7 mouse cellular contexts compared by ENCODE assay signal in the genomic region with DNA sequence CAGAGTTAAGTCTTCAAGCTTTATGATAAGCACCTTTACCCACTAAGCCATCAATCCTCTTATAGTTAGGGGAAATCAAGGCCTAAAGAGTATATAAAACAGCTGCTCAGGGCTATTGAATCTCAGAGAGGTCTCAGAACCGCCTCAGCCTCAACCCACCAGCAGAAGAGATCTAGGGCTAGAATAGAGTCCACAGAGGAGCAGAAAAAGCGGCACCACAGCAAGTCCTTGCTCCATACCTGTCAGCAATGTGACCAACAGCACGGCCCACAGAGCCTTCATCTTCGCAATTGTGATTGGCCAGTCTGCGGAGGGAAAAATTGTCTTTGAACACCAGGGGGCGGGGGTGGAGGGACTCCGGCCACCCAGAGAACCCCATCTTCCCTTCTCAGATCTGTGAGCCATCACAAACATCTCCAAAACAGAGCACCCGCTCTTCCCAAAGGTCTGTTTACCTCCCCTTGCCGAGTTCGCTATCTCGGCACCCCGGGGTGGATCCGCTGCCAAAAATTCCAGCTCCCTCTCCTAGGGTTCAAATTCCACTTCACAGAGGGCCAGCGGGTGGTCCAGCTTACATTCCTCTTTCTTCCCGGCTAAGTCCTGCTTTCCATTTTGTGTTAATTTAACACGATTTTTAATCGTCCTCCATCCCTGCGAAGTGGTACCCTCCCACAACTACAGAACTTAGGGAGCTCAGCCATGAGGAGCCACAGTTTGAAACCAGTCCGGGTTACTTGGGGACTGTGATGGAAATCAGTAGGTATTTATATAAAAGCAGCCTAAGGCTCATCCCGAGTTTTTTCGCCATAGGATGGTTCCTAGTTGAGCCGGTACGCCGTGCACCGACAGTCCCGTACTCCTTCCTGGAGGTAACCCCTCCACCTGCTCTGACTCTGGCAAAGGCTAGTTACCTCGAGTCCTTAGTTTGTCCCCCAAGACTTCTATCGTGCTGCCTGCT. TPM values are rescaled to one million over a fixed set of nuclear protein-coding genes. Genes with fewer than 3 reads are reported as not detected.
DNase-seq lines count a peak whose midpoint lies in the region; ATAC-seq and TF ChIP-seq lines count a peak whose summit lies in the region.

No protein-coding gene starts in this region.

- H3K9me3 ChIP-seq in hindbrain, embryonic 10.5 days: peaks cover 9% of the 10 kb centered on the region
- H3K9me3 ChIP-seq in neural tube, embryonic 13.5 days: no peaks in the 10 kb centered on the region

- peak overlapping the region; percentile 84 for H3K27ac ChIP-seq in hindbrain, embryonic 10.5 days
- H3K27ac ChIP-seq in liver, adult 2 months (replicated peaks; ENCODE audit: insufficient read depth, low read depth, low read length): peak overlapping the region; percentile 80
- no peak overlapping the region for H3K27ac ChIP-seq in neural tube, embryonic 13.5 days (replicated peaks)

- peak; percentile 3; the same call in 1 of the 2 replicates for ATAC-seq in neural tube, embryonic 13.5 days (ENCODE audit: low read depth)

- peaks cover 16% of the 10 kb centered on the region for H3K79me2 ChIP-seq in liver, adult 2 months (ENCODE audit: control insufficient read depth, insufficient read depth, low read length)

- WGBS in hindbrain, embryonic 10.5 days: 2% methylated on average over 28 of the region's 28 CpGs
- 1% methylated on average over 28 of the region's 28 CpGs for WGBS in liver, adult 2 months
- 3% methylated on average over 28 of the region's 28 CpGs for WGBS in neural tube, embryonic 13.5 days

- TF ChIP-seq POLR2A in brain, embryonic 14.5 days (IDR thresholded peaks at IDR 0.05; ENCODE audit: borderline replicate concordance, extremely low read depth, insufficient read depth, insufficient read length, poor library complexity, severe bottlenecking): no peak
- TF ChIP-seq POLR2A in liver, adult 2 months (IDR thresholded peaks at IDR 0.05; ENCODE audit: extremely low read depth, insufficient read depth, low read length): peak; percentile 44; the same call in 1 of the 2 replicates

- peak; percentile 70 for DNase-seq in ES-CJ7 (ENCODE audit: low read depth, low spot score)
- DNase-seq in brain, embryonic 14.5 days (ENCODE audit: low read depth): peak; percentile 32
- DNase-seq in hindbrain, embryonic 10.5 days (ENCODE audit: low spot score): peak; percentile 60
- DNase-seq in liver, adult 2 months (ENCODE audit: extremely low read depth, low read depth, low spot score): peak; percentile 75
- no peak for DNase-seq in layer of hippocampus, adult 9-10 months (ENCODE audit: low spot score)
- DNase-seq in left cerebral cortex, postnatal 14 days (ENCODE audit: low spot score in 2 of 2): no peak

- peak overlapping the region; percentile 89 for H3K9ac ChIP-seq in liver, adult 2 months (ENCODE audit: low read depth, low read length)
- peak overlapping the region; percentile 69 for H3K9ac ChIP-seq in neural tube, embryonic 13.5 days

- peaks cover 60% of the 10 kb centered on the region for H3K4me1 ChIP-seq in hindbrain, embryonic 10.5 days (replicated peaks)
- peaks cover 38% of the 10 kb centered on the region for H3K4me1 ChIP-seq in liver, adult 2 months (ENCODE audit: control insufficient read depth, insufficient read depth, low read length)
- peaks cover 31% of the 10 kb centered on the region for H3K4me1 ChIP-seq in neural tube, embryonic 13.5 days (replicated peaks)

- intact Hi-C loops in left cerebral cortex, postnatal 14 days (cut with DNase I): loop anchor here (10.0 kb wide), 1 partner anchor 293 kb away; the partner anchor contains the start of genes Ckm and Klc3

- peak; percentile 35; the same call in 1 of the 2 replicates for TF ChIP-seq CTCF in brain, embryonic 14.5 days (IDR thresholded peaks at IDR 0.05; ENCODE audit: borderline replicate concordance, extremely low read depth, insufficient read depth, insufficient read length)
- TF ChIP-seq CTCF in liver, adult 2 months (IDR thresholded peaks at IDR 0.05; ENCODE audit: low read depth, low read length): peak; percentile 64

- peaks cover 37% of the 10 kb centered on the region for H3K36me3 ChIP-seq in hindbrain, embryonic 10.5 days
- H3K36me3 ChIP-seq in liver, adult 2 months (ENCODE audit: control insufficient read depth, insufficient read depth, low read length): peaks cover 20% of the 10 kb centered on the region
- H3K36me3 ChIP-seq in neural tube, embryonic 13.5 days: peaks cover 24% of the 10 kb centered on the region

- peak overlapping the region; percentile 51 for H3K4me3 ChIP-seq in hindbrain, embryonic 10.5 days
- peak overlapping the region; percentile 90 for H3K4me3 ChIP-seq in liver, adult 2 months (ENCODE audit: insufficient read depth, low read depth, low read length)
- H3K4me3 ChIP-seq in neural tube, embryonic 13.5 days: peak overlapping the region; percentile 35

- H3K4me2 ChIP-seq in neural tube, embryonic 13.5 days: peak overlapping the region; percentile 60

- no peaks in the 10 kb centered on the region for H3K27me3 ChIP-seq in hindbrain, embryonic 10.5 days (ENCODE audit: insufficient read depth, poor library complexity, severe bottlenecking)
- no peaks in the 10 kb centered on the region for H3K27me3 ChIP-seq in liver, adult 2 months (ENCODE audit: control insufficient read depth, insufficient read depth, low read length)
- H3K27me3 ChIP-seq in neural tube, embryonic 13.5 days: peaks cover 4% of the 10 kb centered on the region; the same call in 1 of the 2 replicates

RNA-seq across cellular contexts. Expression of gene Apoe, which starts 0.8 kb away (rescaled TPM):
- 235 and 295 TPM in 2 replicates for polyA plus RNA-seq in brain, embryonic 14.5 days (2012; rRNA removed)
- polyA plus RNA-seq in hindbrain, embryonic 10.5 days (2016; fragmentation: Nextera tagmentation; extraction: Ambion mirVana): 179 and 230 TPM in 2 replicates
- total RNA-seq in liver, adult 2 months (2014; rRNA removed): 23,407 and 25,019 TPM in 2 replicates
- polyA plus RNA-seq in liver, adult 2 months (2012; rRNA removed): 39,394 and 43,401 TPM in 2 replicates
- polyA plus RNA-seq in neural tube, embryonic 13.5 days (2015; fragmentation: Nextera tagmentation; extraction: Ambion mirVana): 408 and 440 TPM in 2 replicates
- 1,000 to 10,000 TPM; 1,873 to 2,039 TPM for total RNA-seq in left cerebral cortex, postnatal 14 days (2021)

RNA-seq across cellular contexts. Expression of gene Apoc1, which starts 5.8 kb away (rescaled TPM):
- 0.81 and 2.0 TPM in 2 replicates for polyA plus RNA-seq in brain, embryonic 14.5 days (2012; rRNA removed)
- polyA plus RNA-seq in hindbrain, embryonic 10.5 days (2016; fragmentation: Nextera tagmentation; extraction: Ambion mirVana): 2.2 and 2.3 TPM in 2 replicates
- 7,017 and 7,765 TPM in 2 replicates for total RNA-seq in liver, adult 2 months (2014; rRNA removed)
- polyA plus RNA-seq in liver, adult 2 months (2012; rRNA removed): 5,801 and 8,240 TPM in 2 replicates
- 4.4 and 6.6 TPM in 2 replicates for polyA plus RNA-seq in neural tube, embryonic 13.5 days (2015; fragmentation: Nextera tagmentation; extraction: Ambion mirVana)
- 1 to 10 TPM; 2.2 to 3.3 TPM for total RNA-seq in left cerebral cortex, postnatal 14 days (2021)

RNA-seq across cellular contexts. Expression of gene Apoc4, which starts 16.9 kb away (rescaled TPM):
- not detected in 2 replicates for polyA plus RNA-seq in brain, embryonic 14.5 days (2012; rRNA removed)
- polyA plus RNA-seq in hindbrain, embryonic 10.5 days (2016; fragmentation: Nextera tagmentation; extraction: Ambion mirVana): not detected in 2 replicates
- 2,758 and 2,845 TPM in 2 replicates for total RNA-seq in liver, adult 2 months (2014; rRNA removed)
- 3,664 and 4,159 TPM in 2 replicates for polyA plus RNA-seq in liver, adult 2 months (2012; rRNA removed)
- 0.08 TPM in 1 of 2 replicates, not detected in the other for polyA plus RNA-seq in neural tube, embryonic 13.5 days (2015; fragmentation: Nextera tagmentation; extraction: Ambion mirVana)
- not detected for total RNA-seq in left cerebral cortex, postnatal 14 days (2021)

RNA-seq across cellular contexts. Expression of gene Gm44805, which starts 17.0 kb away (rescaled TPM):
- not detected in 2 replicates for polyA plus RNA-seq in brain, embryonic 14.5 days (2012; rRNA removed)
- polyA plus RNA-seq in hindbrain, embryonic 10.5 days (2016; fragmentation: Nextera tagmentation; extraction: Ambion mirVana): not detected in 2 replicates
- 38.2 and 45.8 TPM in 2 replicates for total RNA-seq in liver, adult 2 months (2014; rRNA removed)
- 86.3 and 159 TPM in 2 replicates for polyA plus RNA-seq in liver, adult 2 months (2012; rRNA removed)
- not detected in 2 replicates for polyA plus RNA-seq in neural tube, embryonic 13.5 days (2015; fragmentation: Nextera tagmentation; extraction: Ambion mirVana)
- not detected for total RNA-seq in left cerebral cortex, postnatal 14 days (2021)

RNA-seq across cellular contexts. Expression of gene Tomm40, which starts 17.0 kb away (rescaled TPM):
- polyA plus RNA-seq in brain, embryonic 14.5 days (2012; rRNA removed): 111 and 131 TPM in 2 replicates
- 209 and 211 TPM in 2 replicates for polyA plus RNA-seq in hindbrain, embryonic 10.5 days (2016; fragmentation: Nextera tagmentation; extraction: Ambion mirVana)
- 22.3 and 26.9 TPM in 2 replicates for total RNA-seq in liver, adult 2 months (2014; rRNA removed)
- polyA plus RNA-seq in liver, adult 2 months (2012; rRNA removed): 48.7 and 56.2 TPM in 2 replicates
- 117 and 134 TPM in 2 replicates for polyA plus RNA-seq in neural tube, embryonic 13.5 days (2015; fragmentation: Nextera tagmentation; extraction: Ambion mirVana)
- 100 to 1,000 TPM; 104 to 120 TPM for total RNA-seq in left cerebral cortex, postnatal 14 days (2021)

Comparison
In these comparisons a context has a peak if more than half of its experiments do, and no peak if none do; other contexts are left out.
1. DNase-seq: peak in ES-CJ7 (single experiment), brain, embryonic 14.5 days (single experiment), hindbrain, embryonic 10.5 days (single experiment) and liver, adult 2 months (single experiment); none in layer of hippocampus, adult 9-10 months (single experiment) and left cerebral cortex, postnatal 14 days (0 of 2).
2. H3K4me3 ChIP-seq: peak in every context shown above with its lines; median percentile 90 in liver, adult 2 months; 51 in hindbrain, embryonic 10.5 days; 35 in neural tube, embryonic 13.5 days.
3. RNA of gene Apoe, which starts 0.8 kb away (polyA plus RNA-seq): 39,394 to 43,401 TPM in liver, adult 2 months; 408 to 440 TPM in neural tube, embryonic 13.5 days, 235 to 295 TPM in brain, embryonic 14.5 days and 179 to 230 TPM in hindbrain, embryonic 10.5 days; every median in the first group is over 10 times any median in the second.
4. RNA of gene Apoc1, which starts 5.8 kb away (polyA plus RNA-seq): 5,801 to 8,240 TPM in liver, adult 2 months; 4.4 to 6.6 TPM in neural tube, embryonic 13.5 days, 2.2 to 2.3 TPM in hindbrain, embryonic 10.5 days and 0.81 to 2.0 TPM in brain, embryonic 14.5 days; every median in the first group is over 100 times any median in the second.
5. RNA of gene Apoc4, which starts 16.9 kb away (polyA plus RNA-seq): 3,664 to 4,159 TPM in liver, adult 2 months; 0.08 TPM in neural tube, embryonic 13.5 days, not detected in brain, embryonic 14.5 days and not detected in hindbrain, embryonic 10.5 days; every median in the first group is over 1,000 times any median in the second.